Mouse (Mus musculus) ES-Bruce4 (cell line): Measurements from ENCODE around the gene Vmn1r169. TPM values are rescaled to one million over a fixed set of nuclear protein-coding genes. Genes with fewer than 3 reads are reported as not detected.
"Not testable (repeated sequence)": the region's sequence is repeated elsewhere in the genome, so short reads cannot be mapped to it uniquely, and the experiment has no call there.

ENCODE experiments used
- H3K27ac ChIP-seq: 2 replicates; pipeline ENCODE4 v1.5.1; 2012; ENCODE audit warnings: low read length, inconsistent platforms; ENCODE audit not compliant: insufficient read depth
- H3K27me3 ChIP-seq: 2 replicates; pipeline ENCODE4 v1.6.1; 2012; ENCODE audit warnings: mild to moderate bottlenecking, low read length, inconsistent platforms; ENCODE audit not compliant: control insufficient read depth, poor library complexity, insufficient read depth, severe bottlenecking
- H3K36me3 ChIP-seq: 2 replicates; pipeline ENCODE4 v1.6.1; 2012; ENCODE audit warnings: inconsistent platforms, mild to moderate bottlenecking, low read length, moderate library complexity; ENCODE audit not compliant: control insufficient read depth, poor library complexity, insufficient read depth, severe bottlenecking
- H3K4me1 ChIP-seq: one replicate; pipeline ENCODE4 v1.8.1; 2011; ENCODE audit warnings: low read length; ENCODE audit not compliant: control insufficient read depth, insufficient read depth
- H3K4me3 ChIP-seq: 2 replicates; pipeline ENCODE4 v1.5.1; 2011; ENCODE audit warnings: low read depth, mild to moderate bottlenecking, low read length
- H3K9ac ChIP-seq: 2 replicates; pipeline ENCODE4 v1.6.1; 2012; ENCODE audit warnings: low read depth, mild to moderate bottlenecking, inconsistent platforms; ENCODE audit not compliant: poor library complexity, severe bottlenecking
- H3K9me3 ChIP-seq: replicated peaks from 2 replicates; pipeline ENCODE4 v1.6.1; 2012; ENCODE audit warnings: mild to moderate bottlenecking, low read length, inconsistent platforms; ENCODE audit not compliant: control insufficient read depth, poor library complexity, insufficient read depth, severe bottlenecking
- polyA plus RNA-seq: library from polyadenylated mRNA; stranded (reverse); fragments of >200 nt; gene quantifications from 2 replicates; pipeline ENCODE4 v1.2.4, GENCODE M21; 2011; ENCODE audit warnings: low read depth; ENCODE audit not compliant: missing spikeins, insufficient read depth, insufficient read length

Vmn1r169 gene
- not detected in 2 replicates for polyA plus RNA-seq

DNA sequence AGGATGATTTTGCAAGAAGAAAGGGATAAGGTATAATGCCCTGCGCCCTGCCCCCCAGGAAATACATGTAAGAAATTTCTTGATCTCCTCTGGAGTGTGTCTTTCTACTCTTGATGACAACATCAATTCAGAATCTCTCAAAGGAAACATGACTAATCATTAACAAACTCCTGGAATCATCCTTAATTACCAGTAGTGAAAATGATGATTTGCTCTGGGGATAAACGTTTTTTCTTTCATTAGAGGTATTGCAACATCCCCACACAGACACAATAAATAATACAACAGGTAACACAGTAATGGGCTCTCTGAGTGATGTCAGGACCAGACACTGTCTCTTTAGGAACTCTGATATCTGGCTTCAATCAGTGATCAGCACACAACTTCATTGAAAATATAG lies at the start of gene Vmn1r169:
Gene Vmn1r169 (plus strand): TSS at position 301 of the 400 bp plus-strand sequence.
- H3K36me3 ChIP-seq, H3K9me3 ChIP-seq, H3K9ac ChIP-seq, H3K4me3 ChIP-seq, H3K27me3 ChIP-seq, H3K27ac ChIP-seq, H3K4me1 ChIP-seq: not testable (repeated sequence)

DNA sequence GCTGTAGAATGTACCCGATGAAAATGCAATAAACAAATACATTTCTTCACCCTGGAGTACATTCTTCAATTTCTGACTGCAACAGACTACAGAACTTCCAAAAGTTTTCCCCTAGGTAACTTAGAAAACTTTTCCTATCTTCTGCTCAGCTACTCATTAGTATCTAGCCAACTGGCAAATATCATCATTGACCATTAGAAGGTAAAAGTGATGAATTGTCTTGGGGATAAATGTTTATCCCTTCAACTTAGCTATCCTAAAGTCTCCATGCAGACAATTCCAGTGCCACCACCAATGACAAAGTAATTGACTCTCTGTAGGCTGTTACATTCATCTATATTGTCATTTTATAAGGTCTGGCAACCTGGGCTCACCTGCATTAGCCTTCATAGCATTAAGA lies 35.9 kb upstream of the Vmn1r169 start, which contains the start of gene Vmn1r168:
Gene Vmn1r168 (plus strand): TSS at position 301 of the 400 bp plus-strand sequence.
- not testable (repeated sequence) for H3K27ac ChIP-seq, H3K9ac ChIP-seq, H3K27me3 ChIP-seq, H3K9me3 ChIP-seq, H3K4me1 ChIP-seq, H3K36me3 ChIP-seq, H3K4me3 ChIP-seq

DNA sequence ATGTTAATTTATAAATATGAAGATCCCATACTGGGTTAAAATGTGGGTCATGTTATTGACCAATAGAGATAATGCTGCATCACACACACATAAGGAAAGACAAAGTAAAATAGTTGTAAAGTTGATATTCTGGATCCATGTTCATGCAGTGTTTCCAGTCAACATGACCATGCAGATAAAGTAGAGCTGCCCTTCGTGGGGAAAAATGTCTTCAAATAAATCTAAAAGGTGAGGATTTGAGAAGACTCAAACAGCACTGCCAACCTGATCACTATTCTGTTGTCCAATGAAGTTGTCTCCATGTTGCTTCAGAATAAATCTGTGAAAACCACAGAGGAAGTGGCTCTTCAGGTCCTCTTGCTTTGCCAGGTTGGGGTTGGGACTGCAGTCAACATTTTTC lies 30.5 kb downstream of the Vmn1r169 start, which contains the start of gene Vmn1r170:
Gene Vmn1r170 (plus strand): TSS at position 301 of the 400 bp plus-strand sequence.
- not testable (repeated sequence) for H3K9ac ChIP-seq, H3K4me3 ChIP-seq, H3K36me3 ChIP-seq, H3K4me1 ChIP-seq, H3K9me3 ChIP-seq, H3K27ac ChIP-seq, H3K27me3 ChIP-seq

Other genes with a start within 250 kb of the Vmn1r169 start
- gene Nlrp5, start 189.6 kb upstream of the Vmn1r169 start, polyA plus RNA-seq = not detected in 2 replicates
- gene Vmn1r167, start 68.3 kb upstream of the Vmn1r169 start, polyA plus RNA-seq = not detected in 2 replicates
- not detected in 2 replicates for gene Vmn1r168, start 35.8 kb upstream of the Vmn1r169 start, polyA plus RNA-seq
- not detected in 2 replicates for gene Vmn1r170, start 30.6 kb downstream of the Vmn1r169 start, polyA plus RNA-seq
- not detected in 2 replicates for gene Vmn1r171, start 55.2 kb downstream of the Vmn1r169 start, polyA plus RNA-seq
- not detected in 2 replicates for gene Vmn1r172, start 82.8 kb downstream of the Vmn1r169 start, polyA plus RNA-seq
- not detected in 2 replicates for gene Vmn1r173, start 125.2 kb downstream of the Vmn1r169 start, polyA plus RNA-seq
- gene Vmn1r174, start 176.7 kb downstream of the Vmn1r169 start, polyA plus RNA-seq = not detected in 2 replicates
- 0.23 TPM in 1 of 2 replicates, not detected in the other for gene Vmn1r175, start 235.1 kb downstream of the Vmn1r169 start, polyA plus RNA-seq